Mouse (Mus musculus): ENCODE results near the gene Nrd1.

- TF ChIP-seq CTCF (IDR thresholded peaks at IDR 0.05; ENCODE audit: insufficient read depth, low read length) (no peak), POLR2A (IDR thresholded peaks at IDR 0.05; ENCODE audit: borderline replicate concordance, extremely low read depth, low read depth, low read length) (no peak)
These were observed 13.0 kb upstream of the Nrd1 start for GRCm38 (mm10) chr4:108987473-108987842.

Measured in lung, adult 2 months (tissue).